Mouse (Mus musculus) neural tube, embryonic 15.5 days (tissue): Measurements from ENCODE around the gene Gtdc1. TPM values are rescaled to one million over a fixed set of nuclear protein-coding genes. Genes with fewer than 3 reads are reported as not detected.

ENCODE experiments used
- ATAC-seq: fragments of 200-750 bp; cut with Nextera tagmentation; 2 replicates; pipeline ENCODE4 v1.8.0; 2017; ENCODE audit warnings: mild to moderate bottlenecking, moderate TSS enrichment, moderate library complexity; ENCODE audit not compliant: low FRiP score
- H3K27ac ChIP-seq: fragments of 300-500 bp; sonication (generic); replicated peaks from 2 replicates; pipeline ENCODE4 v1.5.1; 2015; ENCODE audit warnings: mild to moderate bottlenecking, inconsistent platforms
- H3K27me3 ChIP-seq: fragments of 300-500 bp; sonication (generic); replicated peaks from 2 replicates; pipeline ENCODE4 v1.6.1; 2015; ENCODE audit warnings: inconsistent platforms
- H3K36me3 ChIP-seq: fragments of 300-500 bp; sonication (generic); 2 replicates; pipeline ENCODE4 v1.6.1; 2015; ENCODE audit warnings: inconsistent platforms
- H3K4me1 ChIP-seq: fragments of 300-500 bp; sonication (generic); 2 replicates; pipeline ENCODE4 v1.6.1; 2015; ENCODE audit warnings: inconsistent platforms
- H3K4me2 ChIP-seq: fragments of 300-500 bp; sonication (generic); 2 replicates; pipeline ENCODE4 v1.6.1; 2015; ENCODE audit warnings: inconsistent platforms, mild to moderate bottlenecking, moderate library complexity
- H3K4me3 ChIP-seq: fragments of 300-500 bp; sonication (generic); replicated peaks from 2 replicates; pipeline ENCODE4 v1.5.1; 2015; ENCODE audit warnings: mild to moderate bottlenecking, inconsistent platforms
- H3K9ac ChIP-seq: fragments of 300-500 bp; sonication (generic); replicated peaks from 2 replicates; pipeline ENCODE4 v1.6.1; 2015; ENCODE audit warnings: mild to moderate bottlenecking, inconsistent platforms
- H3K9me3 ChIP-seq: fragments of 300-500 bp; sonication (generic); replicated peaks from 2 replicates; pipeline ENCODE4 v1.6.1; 2016; ENCODE audit warnings: inconsistent platforms
- WGBS: fragments of 180-500 bp; shearing (Covaris S2); methylation state at CpG from one replicate; pipeline ENCODE4 v1.1.7; 2015; ENCODE audit warnings: mixed read lengths; 5-methylcytosine and 5-hydroxymethylcytosine counted together
- polyA plus RNA-seq: library from polyadenylated mRNA; unstranded; fragments of >200 nt; fragmentation: Nextera tagmentation; extraction: Ambion mirVana; gene quantifications from 2 replicates; pipeline ENCODE4 v1.2.1, GENCODE M21; 2015

Gene Gtdc1
- polyA plus RNA-seq, 1 experiment from 2014 or later, result 19.7 TPM

GRCm38 (mm10) chr2:44956232-44956631 lies 28.8 kb upstream of the Gtdc1 start:
- H3K27me3 ChIP-seq, result no peaks in the 10 kb centered on the region
- H3K27ac ChIP-seq, result no peak overlapping the region
- no peaks in the 10 kb centered on the region for H3K4me1 ChIP-seq
- no peak for ATAC-seq
- no peak overlapping the region for H3K9ac ChIP-seq
- no peak overlapping the region for H3K4me3 ChIP-seq
- no peaks in the 10 kb centered on the region for H3K9me3 ChIP-seq
- WGBS, result 66% methylated on average over 3 of the region's 3 CpGs
- no peak overlapping the region for H3K4me2 ChIP-seq
- no peaks in the 10 kb centered on the region for H3K36me3 ChIP-seq

- H3K27ac ChIP-seq, result no peak overlapping the region
- 91% methylated on average over 6 of the region's 6 CpGs for WGBS
- no peak for ATAC-seq
Measured at GRCm38 (mm10) chr2:44955506-44955905, 28.0 kb upstream of the Gtdc1 start.

GRCm38 (mm10) chr2:44954180-44954579 lies 26.7 kb upstream of the Gtdc1 start:
- H3K4me1 ChIP-seq, result no peaks in the 10 kb centered on the region
- no peak overlapping the region for H3K9ac ChIP-seq
- no peak overlapping the region for H3K27ac ChIP-seq
- H3K27me3 ChIP-seq, result no peaks in the 10 kb centered on the region
- H3K4me2 ChIP-seq, result no peak overlapping the region
- no peak for ATAC-seq
- no peak overlapping the region for H3K4me3 ChIP-seq
- 89% methylated on average over 1 of the region's 1 CpGs for WGBS
- H3K9me3 ChIP-seq, result no peaks in the 10 kb centered on the region
- H3K36me3 ChIP-seq, result no peaks in the 10 kb centered on the region

More at GRCm38 (mm10) chr2:44955506-44955905, 28.0 kb upstream of the Gtdc1 start:
- H3K4me1 ChIP-seq, result no peaks in the 10 kb centered on the region
- H3K9me3 ChIP-seq, result no peaks in the 10 kb centered on the region
- no peaks in the 10 kb centered on the region for H3K36me3 ChIP-seq
- no peaks in the 10 kb centered on the region for H3K27me3 ChIP-seq
- no peak overlapping the region for H3K4me2 ChIP-seq
- no peak overlapping the region for H3K9ac ChIP-seq
- no peak overlapping the region for H3K4me3 ChIP-seq

GRCm38 (mm10) chr2:44952830-44953422 lies 25.5 kb upstream of the Gtdc1 start:
- WGBS, result 45% methylated on average over 6 of the region's 6 CpGs
- Histone ChIP-seq H3K27ac (no peak overlapping the region), H3K9me3 (no peaks in the 10 kb centered on the region), H3K36me3 (no peaks in the 10 kb centered on the region), H3K4me2 (no peak overlapping the region), H3K27me3 (no peaks in the 10 kb centered on the region), H3K4me1 (no peaks in the 10 kb centered on the region), H3K4me3 (no peak overlapping the region), H3K9ac (no peak overlapping the region)
- ATAC-seq, result no peak

GRCm38 (mm10) chr2:44951651-44952213 lies 24.3 kb upstream of the Gtdc1 start:
- WGBS, result 67% methylated on average over 4 of the region's 4 CpGs
- ATAC-seq, result no peak
- H3K4me3 ChIP-seq, result no peak overlapping the region

GRCm38 (mm10) chr2:44944689-44945088 lies 17.2 kb upstream of the Gtdc1 start:
- Histone ChIP-seq H3K4me1 (no peaks in the 10 kb centered on the region), H3K4me3 (no peak overlapping the region), H3K9ac (no peak overlapping the region), H3K4me2 (no peak overlapping the region), H3K27ac (no peak overlapping the region), H3K9me3 (no peaks in the 10 kb centered on the region), H3K36me3 (no peaks in the 10 kb centered on the region), H3K27me3 (no peaks in the 10 kb centered on the region)
- WGBS, result 95% methylated on average over 2 of the region's 2 CpGs
- no peak for ATAC-seq

More at GRCm38 (mm10) chr2:44951651-44952213, 24.3 kb upstream of the Gtdc1 start:
- Histone ChIP-seq H3K36me3 (no peaks in the 10 kb centered on the region), H3K4me2 (no peak overlapping the region), H3K27ac (no peak overlapping the region), H3K4me1 (no peaks in the 10 kb centered on the region), H3K9me3 (no peaks in the 10 kb centered on the region), H3K9ac (no peak overlapping the region), H3K27me3 (no peaks in the 10 kb centered on the region)

- Histone ChIP-seq H3K27ac (no peak overlapping the region), H3K4me3 (no peak overlapping the region), H3K4me1 (peaks cover 3% of the 10 kb centered on the region), H3K27me3 (no peaks in the 10 kb centered on the region), H3K4me2 (no peak overlapping the region), H3K9ac (no peak overlapping the region), H3K9me3 (no peaks in the 10 kb centered on the region), H3K36me3 (no peaks in the 10 kb centered on the region)
- WGBS, result 88% methylated on average over 3 of the region's 3 CpGs
- no peak for ATAC-seq
Measured at GRCm38 (mm10) chr2:44930951-44931350, 3.5 kb upstream of the Gtdc1 start.

GRCm38 (mm10) chr2:44928631-44929030 lies 1.2 kb upstream of the Gtdc1 start:
- H3K4me1 ChIP-seq, result peaks cover 8% of the 10 kb centered on the region
- WGBS, result 91% methylated on average over 3 of the region's 3 CpGs

GRCm38 (mm10) chr2:44926683-44927481 lies 575 bp downstream of the Gtdc1 start:
- H3K36me3 ChIP-seq, result no peaks in the 10 kb centered on the region
- peak overlapping the region; percentile 66 for H3K4me3 ChIP-seq
- H3K27me3 ChIP-seq, result no peaks in the 10 kb centered on the region
- peak overlapping the region; percentile 77 for H3K4me2 ChIP-seq
- H3K9me3 ChIP-seq, result no peaks in the 10 kb centered on the region
- peaks cover 8% of the 10 kb centered on the region for H3K4me1 ChIP-seq
- peak overlapping the region; percentile 89 for H3K9ac ChIP-seq
- H3K27ac ChIP-seq, result peak overlapping the region; percentile 95
- WGBS, result under 1% methylated on average over 49 of the region's 95 CpGs
- ATAC-seq, result peak; percentile 98

More at GRCm38 (mm10) chr2:44928631-44929030, 1.2 kb upstream of the Gtdc1 start:
- H3K36me3 ChIP-seq, result no peaks in the 10 kb centered on the region
- H3K9ac ChIP-seq, result no peak overlapping the region
- no peak overlapping the region for H3K27ac ChIP-seq
- no peak overlapping the region for H3K4me3 ChIP-seq
- no peaks in the 10 kb centered on the region for H3K9me3 ChIP-seq
- no peaks in the 10 kb centered on the region for H3K27me3 ChIP-seq
- ATAC-seq, result no peak
- H3K4me2 ChIP-seq, result no peak overlapping the region

GRCm38 (mm10) chr2:44926167-44926682 lies 1.2 kb downstream of the Gtdc1 start:
- peak overlapping the region; percentile 89 for H3K9ac ChIP-seq
- H3K9me3 ChIP-seq, result no peaks in the 10 kb centered on the region
- H3K27ac ChIP-seq, result peak overlapping the region; percentile 95
- under 1% methylated on average over 17 of the region's 17 CpGs for WGBS
- no peaks in the 10 kb centered on the region for H3K27me3 ChIP-seq
- peaks cover 8% of the 10 kb centered on the region for H3K4me1 ChIP-seq
- ATAC-seq, result peak; percentile 0; the same call in 1 of the 2 replicates
- H3K36me3 ChIP-seq, result no peaks in the 10 kb centered on the region
- peak overlapping the region; percentile 66 for H3K4me3 ChIP-seq
- H3K4me2 ChIP-seq, result peak overlapping the region; percentile 77

GRCm38 (mm10) chr2:44924618-44925017 lies 2.8 kb downstream of the Gtdc1 start:
- no peak overlapping the region for H3K4me2 ChIP-seq
- H3K9me3 ChIP-seq, result no peaks in the 10 kb centered on the region
- H3K27me3 ChIP-seq, result no peaks in the 10 kb centered on the region
- no peaks in the 10 kb centered on the region for H3K36me3 ChIP-seq
- no peak overlapping the region for H3K27ac ChIP-seq
- peaks cover 8% of the 10 kb centered on the region for H3K4me1 ChIP-seq
- no peak overlapping the region for H3K9ac ChIP-seq
- H3K4me3 ChIP-seq, result no peak overlapping the region
- ATAC-seq, result no peak
